Mouse (Mus musculus) T-helper 17 cell (primary cell): ENCODE data around the gene Prrt1.

ENCODE experiments used
- in situ Hi-C, 2 experiments: fragments of 300-600 bp; cut with MboI, MseI; formaldehyde crosslinking; loops; 1 replicate in 1 of 2; 2 replicates in 1 of 2; pipeline ENCODE4 v1.15.1; 2025; ENCODE audit warnings: high pct_unique_total_duplicates in 2 of 2

The Prrt1 gene

DNA sequence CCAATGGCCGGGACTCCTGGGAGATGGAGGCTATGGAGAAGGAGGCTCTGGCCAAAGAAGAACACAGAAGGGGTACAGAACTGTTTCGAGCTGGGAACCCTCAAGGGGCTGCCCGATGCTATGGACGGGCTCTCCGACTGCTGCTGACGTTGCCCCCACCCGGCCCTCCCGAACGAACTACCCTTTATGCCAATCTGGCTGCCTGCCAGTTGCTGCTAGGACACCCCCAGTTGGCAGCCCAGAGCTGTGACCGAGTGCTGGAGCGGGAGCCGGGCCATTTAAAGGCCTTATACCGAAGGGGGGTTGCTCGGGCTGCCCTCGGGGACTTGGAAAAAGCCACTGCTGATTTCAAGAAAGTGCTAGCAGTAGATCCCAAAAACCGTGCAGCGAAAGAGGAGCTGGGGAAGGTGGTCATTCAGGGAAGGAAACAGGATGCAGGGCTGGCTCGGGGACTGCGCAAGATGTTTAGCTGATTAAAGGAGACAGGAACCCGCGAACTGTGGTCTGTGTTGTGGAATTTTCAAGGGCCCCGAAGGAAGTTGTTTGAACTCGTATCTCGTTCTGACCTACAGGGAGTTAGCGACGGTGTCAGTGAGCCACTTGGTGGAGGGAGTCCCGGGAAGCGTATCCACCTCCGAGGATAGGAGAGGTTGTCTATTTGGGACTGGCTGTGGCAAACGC is 16.6 kb downstream of the Prrt1 start:
- in situ Hi-C loops = no loop called here

DNA sequence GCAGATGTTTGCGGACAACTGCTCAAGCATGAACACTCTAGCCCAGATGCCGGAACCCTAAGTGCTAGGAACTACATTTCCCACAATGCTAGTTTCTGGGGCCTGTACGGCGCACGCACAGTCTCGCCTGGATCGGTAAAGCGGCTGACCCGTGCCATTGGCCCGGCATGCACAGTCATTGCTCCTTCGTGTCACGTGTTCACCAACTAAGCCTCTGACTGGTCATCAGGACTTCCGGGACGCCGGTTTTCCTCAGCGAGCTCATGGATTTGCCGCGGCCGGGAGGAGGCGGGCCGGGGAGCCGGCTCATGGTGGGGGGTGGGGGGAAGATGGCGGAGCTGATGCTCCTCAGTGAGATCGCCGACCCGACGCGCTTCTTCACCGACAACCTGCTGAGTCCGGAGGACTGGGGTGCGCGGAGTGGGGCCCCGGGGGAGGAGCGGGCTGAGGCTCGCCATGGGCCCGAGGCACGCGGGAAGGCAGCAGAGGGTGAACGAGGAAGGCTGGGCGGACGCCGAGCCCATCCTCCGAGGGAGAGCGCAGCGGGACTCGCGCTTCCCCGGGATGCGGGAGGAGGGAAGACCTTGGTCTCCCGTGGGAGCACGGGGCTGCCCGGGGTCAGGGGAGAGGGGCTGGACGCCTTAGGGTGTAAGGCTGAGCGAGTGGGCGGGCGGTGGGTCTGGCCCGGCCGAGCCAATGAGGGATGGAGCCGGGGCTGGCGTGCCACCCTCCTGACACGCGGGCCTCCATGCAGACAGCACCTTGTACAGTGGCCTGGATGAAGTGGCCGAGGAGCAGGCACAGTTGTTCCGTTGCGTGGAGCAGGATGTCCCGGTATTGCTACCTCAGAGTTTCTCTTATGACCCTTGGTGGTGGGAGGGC is 17.8 kb downstream of the Prrt1 start, which contains the start of gene Atf6b:
Gene Atf6b (plus strand): TSS at position 241 of the 882 bp plus-strand sequence.
- in situ Hi-C loops = no loop called here

DNA sequence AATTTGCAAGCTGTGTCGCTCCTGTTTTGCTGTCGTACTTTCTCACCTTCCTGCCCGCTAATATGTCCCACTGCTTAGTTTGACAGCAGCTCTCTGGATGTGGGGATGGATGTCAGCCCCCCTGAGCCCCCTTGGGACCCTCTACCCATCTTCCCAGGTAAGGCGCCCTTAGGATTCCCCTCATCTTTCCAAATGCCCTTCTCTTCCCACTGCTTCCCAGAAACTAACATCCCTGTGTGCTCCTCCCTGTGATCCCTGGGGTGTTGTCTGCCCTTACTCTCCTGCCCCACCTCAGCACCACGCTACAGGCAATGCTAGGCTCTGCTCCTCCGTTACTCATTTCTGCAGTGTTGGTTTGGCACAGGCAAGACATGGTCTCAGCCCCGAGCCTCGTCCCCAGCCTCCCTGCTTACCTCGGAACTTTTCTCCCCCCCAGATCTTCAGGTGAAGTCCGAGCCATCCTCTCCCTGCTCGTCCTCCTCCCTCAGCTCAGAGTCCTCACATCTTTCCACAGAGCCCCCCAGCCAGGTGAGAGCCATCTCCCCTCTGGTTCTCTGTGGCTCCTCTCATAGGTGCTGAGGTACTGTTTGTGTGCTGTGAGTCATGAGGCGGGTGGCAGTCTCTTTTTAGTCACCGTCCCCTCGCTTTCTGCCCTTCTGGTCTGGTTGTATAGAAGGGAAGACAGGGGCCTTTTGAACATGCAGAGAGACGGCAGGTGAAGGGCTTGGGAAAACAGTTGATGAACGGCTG is 19.0 kb downstream of the Prrt1 start:
- in situ Hi-C loops = no loop called here

- in situ Hi-C loops = no loop called here
These were observed 20.0 kb downstream of the Prrt1 start for GRCm38 (mm10) chr17:34649106-34649864.

- in situ Hi-C loops = no loop called here
These were observed 21.4 kb downstream of the Prrt1 start for GRCm38 (mm10) chr17:34650781-34651180.

DNA sequence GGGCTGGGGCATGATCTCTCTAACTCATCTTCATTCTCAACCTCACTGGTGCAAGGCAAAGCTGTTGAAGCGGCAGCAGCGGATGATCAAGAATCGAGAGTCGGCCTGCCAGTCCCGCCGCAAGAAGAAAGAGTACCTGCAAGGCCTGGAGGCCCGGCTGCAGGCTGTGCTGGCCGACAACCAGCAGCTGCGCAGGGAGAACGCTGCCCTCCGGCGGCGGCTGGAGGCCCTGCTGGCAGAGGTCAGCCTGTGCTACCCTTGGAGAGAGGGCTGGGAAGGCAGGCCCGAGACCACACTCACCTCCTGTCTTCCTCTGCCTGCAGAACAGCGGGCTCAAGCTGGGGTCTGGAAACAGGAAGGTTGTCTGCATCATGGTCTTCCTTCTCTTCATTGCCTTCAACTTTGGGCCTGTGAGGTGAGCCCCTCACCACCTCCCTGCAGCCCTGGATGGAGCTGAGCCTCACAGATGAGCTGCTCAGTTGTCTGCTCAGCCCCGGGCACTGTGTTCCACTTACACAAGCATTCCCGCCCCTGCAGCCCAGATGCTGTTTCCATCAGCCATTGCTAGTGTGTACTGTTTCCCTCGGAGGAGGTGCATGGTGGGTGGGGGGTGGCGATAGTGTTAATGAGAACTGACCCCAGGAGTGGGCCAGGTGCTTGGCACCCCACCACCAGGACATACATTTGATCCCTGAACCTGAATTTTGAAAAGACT is 22.3 kb downstream of the Prrt1 start:
- in situ Hi-C loops = no loop called here

DNA sequence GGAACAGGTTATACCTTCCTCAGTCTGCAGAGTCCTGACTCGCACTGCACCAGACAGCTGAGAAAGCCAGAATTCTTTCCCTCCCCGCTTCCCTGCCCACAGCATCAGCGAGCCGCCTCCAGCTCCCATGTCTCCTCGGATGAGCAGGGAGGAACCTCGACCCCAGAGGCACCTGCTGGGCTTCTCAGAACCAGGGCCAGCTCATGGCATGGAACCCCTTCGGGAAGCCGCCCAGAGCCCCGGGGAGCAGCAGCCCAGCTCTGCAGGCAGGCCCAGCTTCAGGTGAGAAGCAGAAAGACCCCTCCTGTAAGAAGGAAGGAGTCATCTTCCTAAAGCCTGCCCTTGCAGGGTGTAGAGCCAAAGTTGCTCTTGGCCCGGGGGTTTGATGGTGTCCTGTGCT is 23.2 kb downstream of the Prrt1 start:
- in situ Hi-C loops = no loop called here

- in situ Hi-C loops = no loop called here
These were observed 23.7 kb downstream of the Prrt1 start for GRCm38 (mm10) chr17:34652985-34653384.

DNA sequence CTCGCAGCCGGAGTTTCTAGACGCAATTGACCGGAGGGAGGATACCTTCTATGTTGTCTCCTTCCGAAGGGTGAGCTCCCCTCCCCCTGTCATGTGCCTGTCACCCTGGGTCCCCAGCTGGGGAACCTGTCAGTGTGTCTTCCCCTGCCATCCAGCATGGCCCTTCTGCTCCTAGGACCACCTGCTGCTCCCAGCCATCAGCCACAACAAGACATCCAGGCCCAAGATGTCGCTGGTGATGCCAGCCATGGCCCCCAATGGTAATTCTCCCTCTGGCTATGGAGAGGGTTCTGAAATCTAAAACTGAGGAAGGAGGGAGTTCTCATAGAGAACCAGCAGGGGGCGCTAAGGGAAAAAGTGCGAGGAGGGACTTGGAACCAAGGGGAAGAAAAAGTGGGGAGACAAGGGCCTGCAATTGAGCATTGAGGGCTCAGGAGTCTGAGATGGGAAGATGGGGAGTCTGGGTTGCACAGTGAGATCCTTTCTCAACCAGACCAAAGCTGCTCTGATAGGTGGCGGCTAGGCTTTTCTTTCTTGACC is 24.5 kb downstream of the Prrt1 start:
- in situ Hi-C loops = no loop called here

GRCm38 (mm10) chr17:34654392-34654791 is 25.1 kb downstream of the Prrt1 start:
- in situ Hi-C loops = no loop called here

- in situ Hi-C loops = no loop called here
These were observed 25.8 kb downstream of the Prrt1 start for GRCm38 (mm10) chr17:34655160-34655559.

DNA sequence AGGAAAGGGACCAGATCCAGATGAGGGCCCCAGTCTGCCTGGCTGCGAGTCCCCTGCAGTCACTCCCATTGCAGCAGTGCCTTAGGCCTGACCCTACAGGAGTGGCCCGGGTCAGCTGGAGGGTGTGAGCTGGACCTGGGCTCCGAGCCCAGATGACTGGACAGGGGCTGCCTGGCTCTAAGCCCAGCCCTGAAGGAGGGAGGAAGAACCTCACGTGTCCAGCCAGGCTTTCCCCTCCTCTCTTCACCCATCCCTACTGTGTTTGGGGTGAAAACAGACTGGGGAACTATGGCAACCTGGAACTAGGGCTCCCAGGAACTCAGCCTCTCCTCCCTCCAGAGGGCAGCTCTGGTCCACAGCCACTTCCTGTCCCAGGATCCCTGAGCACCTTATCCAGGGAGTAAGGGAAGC is 26.3 kb downstream of the Prrt1 start:
- in situ Hi-C loops = no loop called here

- in situ Hi-C loops = no loop called here
These were observed 27.3 kb downstream of the Prrt1 start for GRCm38 (mm10) chr17:34656666-34657065.

GRCm38 (mm10) chr17:34657271-34657670 is 27.9 kb downstream of the Prrt1 start:
- in situ Hi-C loops = no loop called here

- in situ Hi-C loops = no loop called here
These were observed 28.8 kb downstream of the Prrt1 start for GRCm38 (mm10) chr17:34658145-34658544.

GRCm38 (mm10) chr17:34658591-34658990 is 29.3 kb downstream of the Prrt1 start:
- in situ Hi-C loops = no loop called here

- in situ Hi-C loops = no loop called here
These were observed 30.0 kb downstream of the Prrt1 start for GRCm38 (mm10) chr17:34659181-34659896.

DNA sequence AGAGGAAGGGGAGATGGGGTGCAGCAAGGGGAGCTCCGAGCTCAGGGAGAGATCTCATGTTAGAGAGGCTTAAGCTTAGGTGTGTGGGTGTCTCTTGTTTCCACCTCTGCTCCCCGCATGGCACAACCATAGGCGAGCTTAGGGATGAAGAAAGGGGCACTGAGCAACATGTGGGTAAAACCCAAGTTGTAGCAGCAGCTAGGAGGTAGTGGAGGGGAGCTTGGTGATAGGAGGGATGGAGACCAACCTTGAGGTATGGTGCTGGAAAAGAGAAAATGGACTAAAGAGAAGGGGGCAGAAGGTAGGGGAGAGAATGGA is 30.5 kb downstream of the Prrt1 start:
- in situ Hi-C loops = no loop called here

- in situ Hi-C loops = no loop called here
These were observed 31.0 kb downstream of the Prrt1 start for GRCm38 (mm10) chr17:34660259-34660820.
